Mouse (Mus musculus) kidney, postnatal 0 days (tissue): ENCODE measurements at regions not wholly inside any gene's neighbourhood (a gene's known extent, or its start where the extent isn't known, plus 50 kb on each side); places are given as distances from the start of the nearest gene placed in this dataset.
"Not testable (repeated sequence)": the region's sequence is repeated elsewhere in the genome, so short reads cannot be mapped to it uniquely, and the experiment has no call there.

ENCODE experiments used
- ATAC-seq: fragments of 200-750 bp; cut with Nextera tagmentation; replicated peaks from 2 replicates; pipeline ENCODE4 v1.8.0; 2017; ENCODE audit warnings: low read depth, moderate number of reproducible peaks, moderate TSS enrichment, moderate library complexity; ENCODE audit not compliant: low FRiP score
- DNase-seq: peaks from one replicate; pipeline ENCODE4 v3.0.0-alpha.2; 2016; ENCODE audit warnings: low spot score
- H3K27ac ChIP-seq: fragments of 300-500 bp; sonication (generic); 2 replicates; pipeline ENCODE4 v1.5.1; 2014; ENCODE audit warnings: mild to moderate bottlenecking
- H3K27me3 ChIP-seq: fragments of 300-500 bp; sonication (generic); 2 replicates; pipeline ENCODE4 v1.6.1; 2014; ENCODE audit warnings: low read length, mixed read lengths; ENCODE audit not compliant: insufficient read depth
- H3K36me3 ChIP-seq: fragments of 300-500 bp; sonication (generic); 2 replicates; pipeline ENCODE4 v1.6.1; 2014; ENCODE audit warnings: low read length, mixed read lengths; ENCODE audit not compliant: insufficient read depth
- H3K4me1 ChIP-seq: fragments of 300-500 bp; sonication (generic); replicated peaks from 2 replicates; pipeline ENCODE4 v1.6.1; 2014; ENCODE audit warnings: antibody characterized with exemption, low read length, mixed read lengths; ENCODE audit not compliant: insufficient read depth
- H3K4me2 ChIP-seq: fragments of 300-500 bp; sonication (generic); 2 replicates; pipeline ENCODE4 v1.6.1; 2014; ENCODE audit warnings: mild to moderate bottlenecking, low read length, moderate library complexity, mixed read lengths
- H3K4me3 ChIP-seq: fragments of 300-500 bp; sonication (generic); replicated peaks from 2 replicates; pipeline ENCODE4 v1.5.1; 2014; ENCODE audit warnings: low read depth, low read length
- H3K9ac ChIP-seq: fragments of 300-500 bp; sonication (generic); 2 replicates; pipeline ENCODE4 v1.6.1; 2014; ENCODE audit warnings: low read depth, low read length
- H3K9me3 ChIP-seq: fragments of 300-500 bp; sonication (generic); replicated peaks from 2 replicates; pipeline ENCODE4 v1.6.1; 2016; ENCODE audit warnings: low read length, inconsistent platforms, mixed read lengths
- CTCF ChIP-seq: IDR thresholded peaks from 2 replicates; pipeline ENCODE4 v1.5.1; 2016; ENCODE audit warnings: antibody characterized with exemption, low read depth, mild to moderate bottlenecking, moderate library complexity
- WGBS: fragments of 180-500 bp; shearing (Covaris S2); extraction: QIAGEN DNeasy Blood & Tissue Kit; methylation state at CpG from one replicate; pipeline ENCODE4 v1.1.7; 2014; 5-methylcytosine and 5-hydroxymethylcytosine counted together

- no peak for DNase-seq
- Histone ChIP-seq H3K9ac (no peak overlapping the region), H3K27ac (no peak overlapping the region), H3K9me3 (no peaks in the 10 kb centered on the region), H3K27me3 (no peaks in the 10 kb centered on the region), H3K4me1 (no peaks in the 10 kb centered on the region), H3K36me3 (no peaks in the 10 kb centered on the region), H3K4me2 (no peak overlapping the region), H3K4me3 (no peak overlapping the region)
- TF ChIP-seq CTCF: no peak
- no peak for ATAC-seq
- WGBS: 68% methylated on average over 3 of the region's 3 CpGs
Observed at GRCm38 (mm10) chr6:48178360-48179120, 92.1 kb upstream of the Zfp746 start.

GRCm38 (mm10) chr6:48177936-48178335, 91.5 kb upstream of the Zfp746 start:
- no peak overlapping the region for H3K4me3 ChIP-seq
- ATAC-seq (no peak), DNase-seq (peak; percentile 80)
- H3K4me1 ChIP-seq: no peaks in the 10 kb centered on the region
- no peak overlapping the region for H3K4me2 ChIP-seq
- no peaks in the 10 kb centered on the region for H3K9me3 ChIP-seq
- no peak overlapping the region for H3K27ac ChIP-seq
- WGBS: 3% methylated on average over 2 of the region's 2 CpGs
- peak; percentile 70 for TF ChIP-seq CTCF
- no peaks in the 10 kb centered on the region for H3K36me3 ChIP-seq
- no peaks in the 10 kb centered on the region for H3K27me3 ChIP-seq
- H3K9ac ChIP-seq: no peak overlapping the region

GRCm38 (mm10) chr6:48175234-48175633, 88.8 kb upstream of the Zfp746 start:
- H3K9me3 ChIP-seq: no peaks in the 10 kb centered on the region
- no peaks in the 10 kb centered on the region for H3K36me3 ChIP-seq
- DNase-seq (no peak), ATAC-seq (no peak)
- H3K4me2 ChIP-seq: no peak overlapping the region
- H3K9ac ChIP-seq: no peak overlapping the region
- 71% methylated on average over 2 of the region's 2 CpGs for WGBS
- no peak overlapping the region for H3K27ac ChIP-seq
- H3K27me3 ChIP-seq: no peaks in the 10 kb centered on the region
- no peak for TF ChIP-seq CTCF
- no peak overlapping the region for H3K4me3 ChIP-seq
- H3K4me1 ChIP-seq: no peaks in the 10 kb centered on the region

- H3K27me3 ChIP-seq, H3K4me2 ChIP-seq, H3K27ac ChIP-seq, ATAC-seq, H3K36me3 ChIP-seq, H3K4me3 ChIP-seq, DNase-seq, H3K4me1 ChIP-seq, H3K9me3 ChIP-seq, H3K9ac ChIP-seq: not testable (repeated sequence)
- WGBS: 92% methylated on average over 10 of the region's 13 CpGs
Observed at GRCm38 (mm10) chr6:48172769-48173168, 86.4 kb upstream of the Zfp746 start.

- H3K9ac ChIP-seq: no peak overlapping the region
- TF ChIP-seq CTCF: no peak
- no peaks in the 10 kb centered on the region for H3K36me3 ChIP-seq
- no peaks in the 10 kb centered on the region for H3K9me3 ChIP-seq
- H3K27ac ChIP-seq: no peak overlapping the region
- H3K4me2 ChIP-seq: no peak overlapping the region
- H3K4me3 ChIP-seq: no peak overlapping the region
- peak; percentile 70 for DNase-seq
- no peaks in the 10 kb centered on the region for H3K4me1 ChIP-seq
- H3K27me3 ChIP-seq: no peaks in the 10 kb centered on the region
- 50% methylated on average over 2 of the region's 2 CpGs for WGBS
- ATAC-seq: no peak
Observed at GRCm38 (mm10) chr6:48136851-48137250, 50.5 kb upstream of the Zfp746 start.
